Mouse (Mus musculus): ENCODE results near the gene Th. TPM values are rescaled to one million over a fixed set of nuclear protein-coding genes. Genes with fewer than 3 reads are reported as not detected.

Th gene
- polyA plus RNA-seq, 1 experiment from 2014 or later, result 1.2 TPM

- no peak for DNase-seq (ENCODE audit: low spot score)
Measured at GRCm38 (mm10) chr7:142902931-142903330, 28.0 kb downstream of the Th start.

GRCm38 (mm10) chr7:142901774-142902173 lies 29.2 kb downstream of the Th start:
- no peak for DNase-seq (ENCODE audit: low spot score)

- DNase-seq (ENCODE audit: low spot score), result no peak
Measured at GRCm38 (mm10) chr7:142899872-142900271, 31.1 kb downstream of the Th start.

DNA sequence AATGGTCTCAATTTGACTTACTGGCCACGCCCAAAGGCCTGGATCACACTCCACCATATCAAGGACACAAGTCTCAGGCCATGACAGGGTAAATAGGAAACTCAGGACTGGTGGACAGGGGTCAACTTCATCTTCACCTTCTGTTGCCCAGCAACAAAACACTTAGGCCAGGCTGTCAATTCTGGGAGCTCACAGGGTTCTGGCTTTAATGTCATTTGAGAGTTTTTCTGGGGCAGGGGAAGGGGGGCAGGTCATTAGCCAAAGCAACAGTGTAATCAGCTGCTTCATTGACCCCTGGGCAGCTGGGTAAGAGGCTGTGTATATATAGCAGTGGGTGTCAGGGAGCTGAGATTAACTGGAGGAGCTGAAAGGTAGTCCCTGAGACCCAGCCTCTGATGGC lies 33.5 kb downstream of the Th start:
- no peak for DNase-seq (ENCODE audit: low spot score)

DNA sequence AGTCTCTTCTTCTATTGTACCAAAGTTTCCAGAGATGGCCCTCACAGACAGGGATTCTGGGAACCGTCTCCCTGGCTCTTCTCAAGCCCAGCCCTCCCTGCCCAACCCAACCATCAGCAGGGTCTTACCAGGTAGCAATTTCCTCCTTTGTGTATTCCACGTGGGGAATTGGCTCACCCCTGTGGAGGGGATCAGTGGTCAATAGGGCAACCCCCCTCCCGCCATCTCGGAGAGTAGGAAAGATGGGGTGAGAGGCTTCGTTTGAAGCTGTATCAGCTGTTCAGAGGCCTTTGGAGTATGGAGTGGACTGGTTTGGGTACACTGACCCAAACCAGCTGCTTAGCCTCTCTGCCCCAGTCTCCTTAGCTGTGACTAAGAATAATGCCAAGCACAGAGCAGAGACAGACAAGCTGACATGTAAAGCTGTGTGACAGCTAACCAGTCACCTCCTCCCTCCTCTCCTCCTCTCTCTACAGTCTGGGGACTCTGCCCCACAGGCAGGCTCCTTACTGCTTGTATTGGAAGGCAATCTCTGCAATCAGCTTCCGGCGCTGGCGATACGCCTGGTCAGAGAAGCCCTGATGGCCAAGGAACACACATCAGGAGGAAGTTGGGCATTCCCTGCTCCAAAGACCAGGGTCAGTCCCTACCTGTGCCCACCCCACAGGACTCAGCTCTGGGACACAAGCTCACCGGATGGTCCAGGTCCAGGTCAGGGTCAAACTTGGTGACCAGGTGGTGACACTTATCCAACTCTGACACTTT lies 34.8 kb downstream of the Th start:
- no peak for DNase-seq (ENCODE audit: low spot score)

- DNase-seq (ENCODE audit: low spot score), result no peak
Measured at GRCm38 (mm10) chr7:142895223-142895840, 35.6 kb downstream of the Th start.

GRCm38 (mm10) chr7:142894669-142895068 lies 36.3 kb downstream of the Th start:
- DNase-seq (ENCODE audit: low spot score), result peak; percentile 84

GRCm38 (mm10) chr7:142893721-142894639 lies 36.9 kb downstream of the Th start:
- no peak for DNase-seq (ENCODE audit: low spot score)

DNA sequence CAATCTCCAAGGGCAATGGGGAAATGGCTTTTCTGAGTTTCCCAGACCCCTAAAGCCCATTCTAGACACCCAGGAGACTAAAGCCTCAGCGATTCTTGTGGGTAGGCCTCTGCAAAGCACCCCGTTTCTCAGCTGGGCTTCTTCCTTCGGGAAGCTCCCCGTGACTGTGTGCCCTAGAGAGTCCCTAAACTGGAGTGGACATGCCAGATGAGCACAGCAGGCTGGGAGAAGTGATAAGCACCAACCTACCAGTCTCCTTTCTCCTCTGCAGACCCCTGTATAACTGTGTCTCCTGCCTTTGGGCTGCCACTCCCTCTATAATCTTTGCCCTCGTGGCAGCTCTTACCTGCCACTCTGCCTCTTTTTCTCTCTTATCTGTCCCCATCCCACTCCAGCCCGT lies 37.6 kb downstream of the Th start:
- DNase-seq (ENCODE audit: low spot score), result no peak

- no peak for DNase-seq (ENCODE audit: low spot score)
Measured at GRCm38 (mm10) chr7:142869419-142870163, 61.3 kb downstream of the Th start.

- peak; percentile 80 for DNase-seq (ENCODE audit: low spot score)
Measured at GRCm38 (mm10) chr7:142850681-142851080, 80.2 kb downstream of the Th start.

Other genes with a start within 250 kb of the Th start
- 1.5 and 2.3 TPM in 2 replicates for gene Ins2, start 187.7 kb downstream of the Th start, polyA plus RNA-seq (2015; fragmentation: Nextera tagmentation; extraction: Ambion mirVana)
- 2.9 and 3.1 TPM in 2 replicates for gene Ascl2, start 38.1 kb upstream of the Th start, polyA plus RNA-seq (2015; fragmentation: Nextera tagmentation; extraction: Ambion mirVana)
- 44.5 and 58.2 TPM in 2 replicates for gene Tspan32, start 73.9 kb upstream of the Th start, polyA plus RNA-seq (2015; fragmentation: Nextera tagmentation; extraction: Ambion mirVana)
- 228 and 233 TPM in 2 replicates for gene Cd81, start 121.6 kb upstream of the Th start, polyA plus RNA-seq (2015; fragmentation: Nextera tagmentation; extraction: Ambion mirVana)
- 68.5 and 72.3 TPM in 2 replicates for gene Tssc4, start 138.1 kb upstream of the Th start, polyA plus RNA-seq (2015; fragmentation: Nextera tagmentation; extraction: Ambion mirVana)
- gene Trpm5, start 163.5 kb upstream of the Th start, polyA plus RNA-seq (2015; fragmentation: Nextera tagmentation; extraction: Ambion mirVana), result 0.98 and 1.5 TPM in 2 replicates
- 0.29 and 1.0 TPM in 2 replicates for gene Kcnq1, start 175.2 kb upstream of the Th start, polyA plus RNA-seq (2015; fragmentation: Nextera tagmentation; extraction: Ambion mirVana)

Data from thymus, postnatal 0 days (tissue).